Mouse (Mus musculus) CH12F3 (cell line): ENCODE results near the gene Cdk8.

Experiments used
- in situ Hi-C: fragments of 300-500 bp; cut with MboI; formaldehyde crosslinking; loops from 2 replicates; pipeline ENCODE4 v1.14.3; 2020; ENCODE audit warnings: low sequenced_read_pairs

Gene Cdk8

DNA sequence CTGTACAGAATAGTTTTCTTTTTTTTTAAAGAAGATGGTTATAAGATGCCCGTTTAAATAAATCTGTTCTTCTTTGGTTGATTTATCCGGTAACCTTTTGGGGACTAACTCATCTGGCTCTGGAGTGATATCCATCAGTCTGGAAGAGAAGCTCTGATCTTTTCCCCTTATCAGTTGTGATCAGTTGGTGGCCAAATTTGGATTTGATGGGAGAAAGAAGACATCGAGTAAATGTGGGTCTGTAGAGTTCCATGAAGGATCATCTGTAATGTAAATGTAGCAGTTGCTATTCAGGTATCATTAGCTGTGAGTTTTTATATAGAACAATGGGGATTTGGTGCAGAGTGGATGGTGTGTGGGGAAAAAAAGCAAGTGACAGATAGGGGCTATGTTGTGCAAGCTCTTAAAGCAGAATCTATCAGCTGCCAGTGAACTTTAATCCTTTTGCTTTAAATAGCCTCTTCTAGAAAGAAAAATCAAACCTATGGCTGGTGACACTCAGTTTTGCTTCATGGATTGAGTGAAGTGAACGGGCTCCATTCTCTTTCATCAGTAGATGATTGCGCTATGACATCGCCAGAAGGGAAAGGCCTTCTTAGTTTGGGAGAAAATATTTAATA is 1.1 kb downstream of the Cdk8 start:
- in situ Hi-C loops: no loop called here

DNA sequence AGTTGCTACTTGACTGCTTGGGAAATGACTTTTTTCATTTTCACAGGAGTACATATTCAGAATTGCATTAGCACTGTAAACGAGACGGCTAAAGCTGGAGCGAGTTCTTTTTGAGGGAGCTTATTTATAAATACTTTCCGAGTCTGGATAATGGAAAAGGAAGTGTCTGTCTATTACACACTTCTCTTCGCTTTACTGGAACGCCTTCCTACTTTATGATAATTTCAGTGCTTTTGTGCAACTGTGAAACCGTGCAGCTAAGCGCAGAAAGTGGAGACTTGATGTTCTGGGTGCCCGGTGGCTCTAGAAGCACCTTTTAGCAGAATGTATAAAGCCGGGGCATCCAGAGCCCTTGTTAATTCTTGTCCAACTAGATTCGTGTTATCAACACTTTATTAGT is 1.8 kb downstream of the Cdk8 start:
- in situ Hi-C loops: no loop called here

DNA sequence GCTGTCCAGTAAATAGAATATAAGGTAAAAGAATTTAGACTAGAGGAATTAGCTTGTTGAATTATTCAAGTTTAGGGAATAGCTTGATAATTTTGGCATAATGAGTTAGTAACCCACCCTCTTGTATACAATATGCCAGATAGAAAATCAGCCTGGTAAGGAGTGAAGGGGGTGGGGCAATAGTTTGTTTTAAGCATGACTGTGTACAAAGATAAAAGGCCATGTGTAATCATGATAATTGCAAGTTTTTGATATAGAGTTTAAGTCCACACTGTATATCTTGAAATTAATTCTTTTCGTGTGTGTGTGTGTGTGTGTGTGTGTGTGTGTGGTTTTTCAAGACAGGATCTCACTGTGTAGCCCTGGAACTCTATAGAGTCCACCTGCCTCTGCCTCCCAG is 3.3 kb downstream of the Cdk8 start:
- in situ Hi-C loops: no loop called here

DNA sequence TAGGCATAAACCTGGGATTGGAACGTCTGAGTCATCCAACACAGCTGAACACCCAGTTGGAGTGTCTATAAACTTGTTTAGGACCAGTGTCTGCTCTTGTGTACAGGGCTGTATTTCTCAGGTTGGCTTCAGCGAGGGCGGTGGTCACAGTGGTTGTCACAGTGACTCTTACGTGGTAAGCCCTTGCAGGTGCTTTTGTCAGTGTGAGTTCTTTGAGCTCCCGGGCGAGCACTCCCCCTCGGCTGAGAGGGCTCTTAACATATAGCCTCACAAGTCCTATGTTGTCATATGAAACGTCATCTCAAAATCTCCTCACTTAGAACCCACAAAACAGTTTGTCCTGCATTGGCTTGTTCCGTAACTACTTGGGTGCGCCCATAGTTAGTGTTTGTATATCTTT is 7.2 kb downstream of the Cdk8 start:
- in situ Hi-C loops: no loop called here

DNA sequence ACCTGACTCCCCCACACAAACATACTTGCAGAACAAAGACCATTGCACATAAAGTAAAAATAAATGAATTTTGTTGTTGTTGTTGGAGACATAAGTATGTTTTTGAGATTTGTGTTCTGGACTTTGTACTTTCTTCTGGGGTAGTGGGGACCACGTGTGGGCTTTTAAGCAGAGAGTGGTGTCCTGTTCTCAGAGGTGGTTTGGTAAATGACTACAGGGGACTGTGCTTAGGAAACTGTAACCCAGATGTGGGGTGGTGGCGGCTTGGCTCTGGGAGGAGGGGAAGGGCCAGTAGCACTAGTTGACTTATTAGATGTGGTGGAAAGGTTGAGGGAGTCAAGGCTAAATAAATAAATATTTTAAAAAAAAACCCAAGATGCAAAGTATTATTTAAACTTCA is 9.7 kb downstream of the Cdk8 start:
- in situ Hi-C loops: no loop called here

DNA sequence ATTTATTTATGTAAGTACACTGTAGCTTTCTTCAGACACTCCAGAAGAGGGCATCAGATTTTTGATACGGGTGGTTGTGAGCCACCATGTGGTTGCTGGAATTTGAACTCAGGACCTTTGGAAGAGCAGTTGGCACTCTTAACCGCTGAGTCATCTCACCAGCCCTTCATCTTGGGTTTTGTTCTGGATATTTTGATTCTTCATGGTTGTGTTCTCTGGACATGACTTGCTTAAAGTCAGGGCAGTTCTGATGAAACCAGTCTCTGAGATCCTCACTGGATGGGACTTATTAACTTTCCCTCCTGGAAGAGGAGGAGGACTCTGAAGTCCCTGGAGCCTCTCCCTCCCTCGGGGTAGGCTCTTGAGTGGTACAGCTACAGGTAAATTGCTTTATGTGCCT is 10.2 kb downstream of the Cdk8 start:
- in situ Hi-C loops: no loop called here

DNA sequence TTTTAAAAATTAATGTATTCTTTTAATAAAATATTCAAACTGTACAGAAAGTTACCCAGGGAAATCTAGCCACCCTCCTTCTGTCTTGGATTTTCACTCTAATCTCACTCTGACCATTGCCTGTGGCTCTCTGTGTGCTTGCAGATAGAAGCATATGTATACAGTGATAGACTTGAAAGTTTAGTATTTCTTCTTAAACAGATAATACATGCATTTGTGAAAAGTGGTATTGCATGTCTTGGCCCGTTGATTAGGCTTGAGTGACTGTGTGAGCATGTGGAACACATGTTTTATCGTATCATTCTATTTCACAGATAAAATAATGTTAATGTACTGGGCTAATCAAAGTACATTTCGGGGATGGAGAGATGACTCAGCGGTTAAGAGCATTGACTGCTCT is 14.2 kb downstream of the Cdk8 start:
- in situ Hi-C loops: no loop called here

DNA sequence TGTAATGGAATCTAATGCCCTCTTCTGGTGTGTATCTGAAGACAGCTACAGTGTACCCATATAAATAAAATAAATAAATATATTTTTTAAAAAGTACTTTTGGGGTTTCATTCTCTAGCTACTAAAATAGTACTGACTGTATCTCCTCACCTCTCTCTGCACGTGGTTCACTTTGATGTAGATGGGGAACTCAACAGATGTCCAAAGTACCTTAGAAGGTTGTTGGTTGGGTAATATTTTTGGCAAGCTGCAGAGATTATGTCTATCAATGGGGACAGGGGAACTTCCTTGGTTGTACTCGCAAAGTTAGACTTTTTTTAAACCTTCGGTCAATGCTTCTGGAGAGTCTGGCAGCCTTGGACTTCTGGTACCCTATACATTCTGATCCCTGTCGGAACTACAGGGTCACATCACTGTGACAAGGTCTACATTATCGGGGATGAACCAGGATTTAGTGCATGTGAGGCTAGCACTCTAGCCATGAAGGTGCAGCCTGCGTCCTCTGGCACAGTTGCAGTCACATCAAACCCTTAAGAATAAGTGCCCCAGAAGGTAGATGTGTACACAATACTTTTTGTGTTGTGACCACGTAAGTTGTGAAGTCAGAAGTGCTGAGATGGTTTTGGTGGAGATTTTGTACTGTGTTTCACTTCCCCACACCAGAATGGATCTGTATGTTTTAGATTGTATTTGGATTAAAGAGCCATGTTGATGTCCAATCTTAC is 14.8 kb downstream of the Cdk8 start:
- in situ Hi-C loops: no loop called here

DNA sequence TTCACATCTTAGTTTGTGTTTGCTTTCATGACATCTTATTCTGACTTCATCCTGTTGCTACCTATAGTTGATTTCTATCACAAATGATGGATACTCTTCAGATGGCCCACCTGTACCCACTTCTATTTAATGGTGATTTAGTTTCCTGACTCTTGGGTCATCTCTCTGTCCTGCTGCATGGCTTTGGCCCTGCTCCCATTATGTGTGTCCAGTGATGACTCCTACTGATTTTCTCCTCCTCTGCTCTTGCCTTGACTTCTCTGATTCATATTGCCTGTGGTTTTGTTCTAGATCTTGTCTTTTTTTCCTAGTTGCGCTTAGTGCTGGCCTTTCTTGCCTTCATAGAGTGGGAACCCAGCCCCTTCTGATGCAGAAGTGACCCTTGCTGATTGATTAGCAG is 15.4 kb downstream of the Cdk8 start:
- in situ Hi-C loops: no loop called here

DNA sequence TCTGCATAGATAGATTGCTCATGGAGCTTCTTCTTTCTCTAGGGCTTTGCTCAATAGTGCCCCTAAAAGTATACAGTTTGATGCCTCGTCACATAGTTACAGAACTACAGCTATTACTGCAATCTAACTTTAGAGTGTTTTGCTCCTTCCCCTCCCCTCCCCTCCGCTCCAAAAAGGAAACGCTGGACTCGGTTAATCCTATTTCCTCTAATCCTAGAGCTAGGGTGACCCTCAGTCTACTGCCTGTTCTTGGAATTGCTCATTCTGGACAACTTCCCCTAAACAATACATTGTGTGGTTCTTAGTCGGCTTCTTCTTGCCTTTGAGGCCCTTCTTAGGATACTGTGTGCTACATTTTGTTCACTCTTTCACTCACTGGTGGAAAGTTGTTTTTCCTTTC is 16.7 kb downstream of the Cdk8 start:
- in situ Hi-C loops: no loop called here

DNA sequence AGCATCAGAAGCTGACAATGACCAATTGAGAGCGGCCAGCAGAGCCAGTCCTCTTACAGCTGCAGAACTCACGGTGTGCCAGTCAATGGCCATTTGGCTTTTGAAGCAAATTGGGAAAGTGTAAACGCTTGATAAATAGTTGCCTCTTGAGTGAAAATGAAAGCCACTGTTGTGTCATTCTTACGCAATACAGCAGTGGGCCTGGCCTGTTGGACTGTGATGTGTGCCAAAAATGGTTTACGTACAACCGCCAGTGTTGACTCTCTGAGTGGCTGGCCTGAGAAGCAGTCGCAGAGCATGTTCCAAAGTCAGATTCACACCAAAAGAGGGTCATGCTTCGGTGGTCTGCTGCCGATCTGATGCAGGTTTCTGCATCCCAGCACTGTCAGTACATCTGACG is 17.7 kb downstream of the Cdk8 start:
- in situ Hi-C loops: no loop called here

DNA sequence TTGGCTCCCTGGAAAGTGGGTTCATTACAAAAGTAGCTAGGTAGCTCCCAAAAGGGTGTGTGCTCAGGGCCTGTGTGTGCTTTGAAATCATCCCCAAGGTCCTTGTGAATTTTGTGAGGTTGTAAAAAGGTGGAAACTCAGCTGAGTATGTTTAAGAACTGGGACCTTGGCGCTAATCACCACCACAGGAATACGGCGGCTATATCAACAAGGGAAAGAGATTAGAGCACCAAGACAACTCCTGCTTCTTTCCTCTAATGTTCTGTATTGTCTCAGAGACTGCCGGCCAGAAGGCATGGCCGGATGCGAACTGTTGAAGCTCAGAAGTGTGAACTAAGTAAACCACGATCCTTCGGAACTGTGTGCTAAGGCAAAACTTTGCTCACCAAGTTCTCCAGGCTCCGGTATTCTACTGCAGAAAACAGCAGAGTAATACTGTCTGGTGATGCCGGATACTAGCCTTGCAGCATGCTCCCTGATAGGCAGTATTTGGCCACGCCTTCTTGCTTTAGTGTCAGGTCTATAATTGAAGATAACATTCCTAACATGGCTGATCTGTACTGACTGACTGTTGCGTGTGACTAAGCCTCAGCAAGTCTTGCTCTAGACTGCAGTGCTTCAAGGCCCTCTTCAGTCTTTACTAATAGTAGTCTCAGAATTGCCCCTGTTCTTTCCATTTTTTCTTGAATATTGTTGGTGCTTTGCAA is 19.5 kb downstream of the Cdk8 start:
- in situ Hi-C loops: no loop called here

DNA sequence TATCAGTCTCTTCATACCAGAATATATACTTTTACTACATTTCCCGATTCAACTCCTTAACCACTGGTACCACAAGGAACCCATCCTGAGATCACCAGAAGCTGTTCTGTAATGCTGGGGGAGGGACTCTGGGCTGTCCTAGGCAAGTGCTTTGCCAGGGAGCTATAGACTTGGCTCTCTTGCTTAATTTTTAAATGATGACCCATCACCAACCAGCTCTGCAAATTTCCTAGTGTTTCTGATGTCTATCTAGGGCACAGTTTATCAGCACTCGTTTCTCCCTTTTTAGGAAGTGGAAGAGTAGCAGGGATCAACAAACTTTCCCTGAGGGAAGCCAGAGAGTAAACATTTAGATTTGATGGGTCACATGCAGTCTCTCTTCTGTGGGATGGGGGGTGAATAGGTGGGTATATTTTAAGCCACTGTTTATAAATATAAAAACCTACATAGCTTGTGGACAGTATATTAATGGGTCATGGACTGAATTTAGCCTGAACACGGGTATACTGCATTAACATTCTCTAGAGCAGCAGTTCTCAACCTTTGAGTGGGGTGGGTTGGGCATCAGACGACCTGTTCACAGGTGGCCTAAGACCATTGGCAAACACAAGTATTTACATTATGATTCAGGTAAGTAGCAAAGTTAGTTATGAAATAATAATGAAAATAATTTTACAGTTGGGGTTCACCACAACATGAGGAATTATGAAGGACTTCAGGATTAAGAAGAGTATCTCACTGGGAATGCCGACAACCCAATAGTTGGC is 20.8 kb downstream of the Cdk8 start:
- in situ Hi-C loops: no loop called here

DNA sequence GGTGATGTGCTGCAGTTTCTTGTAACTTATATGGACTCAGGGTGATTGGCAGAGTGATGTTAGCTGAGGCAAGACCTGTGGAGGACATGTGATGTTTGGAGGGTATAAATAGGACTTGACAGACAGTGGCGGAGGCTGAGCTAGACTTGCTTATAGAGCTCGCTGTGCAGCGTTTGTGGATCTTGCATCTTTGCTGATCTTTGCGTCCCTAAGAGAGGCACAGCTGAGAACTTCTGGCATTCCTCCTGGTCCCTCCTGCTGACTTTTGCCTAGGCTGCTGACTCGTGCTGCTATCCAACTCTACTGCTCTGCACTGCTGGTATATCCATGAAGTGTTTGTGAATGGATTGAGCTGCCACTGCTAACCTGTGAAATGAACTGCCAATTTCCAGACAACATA is 22.6 kb downstream of the Cdk8 start:
- in situ Hi-C loops: no loop called here

DNA sequence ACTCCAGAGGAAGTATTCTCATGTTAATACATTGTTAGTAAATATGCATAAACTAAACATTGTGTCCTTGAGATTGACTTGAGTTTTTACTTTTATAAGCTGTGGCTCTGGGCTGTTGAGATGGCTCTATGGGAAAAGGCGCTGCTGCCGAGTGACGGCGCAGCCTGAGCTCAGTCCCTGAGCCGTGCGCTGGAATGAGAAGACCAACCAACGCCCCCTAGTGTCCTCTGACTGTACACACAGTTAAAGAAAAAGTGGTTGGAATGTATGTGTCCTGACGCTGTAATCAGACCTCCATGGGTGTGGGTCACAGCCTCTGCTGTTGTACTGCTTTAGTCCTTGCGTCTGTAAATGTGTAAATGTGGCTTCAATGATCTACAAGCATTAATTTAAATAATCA is 29.0 kb downstream of the Cdk8 start:
- in situ Hi-C loops: no loop called here

DNA sequence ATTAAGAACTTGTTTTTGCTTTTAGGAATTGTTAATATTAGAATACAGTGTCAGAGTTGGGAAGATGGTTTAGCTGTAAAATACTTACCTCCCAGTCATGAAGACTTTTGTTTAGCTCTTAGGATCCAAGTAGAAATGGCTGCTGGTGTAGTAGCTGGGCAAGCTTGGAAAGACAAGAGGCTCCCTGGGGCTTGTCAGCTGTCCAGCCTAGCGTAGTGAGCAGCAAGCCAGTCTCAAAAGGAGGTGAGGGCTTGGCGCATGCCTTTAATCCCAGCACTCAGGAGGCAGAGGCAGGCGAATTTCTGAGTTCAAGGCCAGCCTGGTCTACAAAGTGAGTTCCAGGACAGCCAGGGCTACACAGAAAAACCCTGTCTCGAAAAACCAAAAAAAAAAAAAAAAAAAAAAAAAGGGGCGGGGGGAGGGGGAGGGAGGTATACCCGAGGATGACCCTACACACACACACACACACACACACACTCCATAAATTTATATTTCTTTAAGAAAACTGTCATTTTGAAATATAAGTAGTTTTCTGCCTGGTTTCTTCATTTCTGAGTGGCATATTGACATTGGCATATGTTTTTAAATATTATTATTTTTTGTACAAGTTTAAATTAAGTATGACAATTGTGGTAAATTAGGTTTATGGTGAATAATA is 35.0 kb downstream of the Cdk8 start:
- in situ Hi-C loops: no loop called here

DNA sequence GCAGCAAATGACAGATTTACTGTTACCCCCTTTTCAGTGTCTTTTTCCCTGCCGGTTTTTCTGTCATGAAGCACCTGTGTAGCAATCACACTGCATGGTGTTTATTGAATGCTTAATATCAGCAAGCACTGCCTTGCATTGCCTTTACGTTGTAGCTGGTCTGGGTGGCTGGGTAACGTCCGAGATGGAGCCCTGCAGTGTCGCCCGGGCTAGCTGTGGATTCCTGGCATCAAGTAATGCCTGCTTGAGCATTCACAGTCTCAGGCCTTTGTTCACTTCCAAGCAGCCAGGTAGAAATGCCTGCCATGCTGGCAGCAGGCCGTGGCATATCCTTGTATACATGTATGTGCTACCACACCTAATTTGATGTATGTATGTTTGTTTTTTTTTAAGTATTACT is 36.7 kb downstream of the Cdk8 start:
- in situ Hi-C loops: no loop called here

DNA sequence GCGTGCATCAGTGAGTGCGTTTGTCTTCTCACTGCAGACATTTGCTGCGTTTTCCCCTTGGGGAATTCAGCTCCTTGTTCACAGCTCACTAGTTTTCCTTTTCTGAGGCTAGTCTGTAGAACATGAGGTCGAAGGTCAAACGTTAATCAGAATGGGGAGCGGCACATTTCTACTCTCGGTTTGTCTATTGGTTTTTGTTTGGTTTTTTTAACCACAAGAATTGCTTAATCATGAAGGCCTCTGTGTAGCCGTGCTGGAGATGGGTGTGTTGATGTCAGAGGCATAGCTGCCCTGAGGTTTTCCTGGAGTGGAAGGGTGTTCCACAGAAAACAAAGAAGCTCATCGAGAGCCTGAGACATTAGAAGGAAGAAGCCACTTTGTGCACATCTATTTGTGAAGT is 39.6 kb downstream of the Cdk8 start:
- in situ Hi-C loops: no loop called here

DNA sequence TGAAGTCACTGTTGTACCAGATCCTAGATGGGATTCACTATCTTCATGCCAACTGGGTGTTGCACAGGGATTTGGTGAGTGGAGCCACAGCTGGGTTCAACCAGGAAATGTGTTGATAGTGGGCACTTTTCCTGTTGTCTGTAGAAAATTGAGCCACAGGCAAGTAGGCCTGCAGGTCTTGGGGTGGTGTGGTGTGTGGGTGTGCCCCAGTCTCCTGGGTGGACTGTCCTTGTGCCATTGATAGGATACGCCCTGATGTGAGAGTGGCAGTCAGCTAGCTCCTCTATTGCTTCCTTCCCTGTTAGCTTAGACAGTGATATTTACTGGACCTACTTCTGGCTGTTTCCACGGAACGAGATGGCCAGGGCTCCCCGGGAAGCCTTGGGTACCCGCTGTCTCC is 40.6 kb downstream of the Cdk8 start:
- in situ Hi-C loops: no loop called here

DNA sequence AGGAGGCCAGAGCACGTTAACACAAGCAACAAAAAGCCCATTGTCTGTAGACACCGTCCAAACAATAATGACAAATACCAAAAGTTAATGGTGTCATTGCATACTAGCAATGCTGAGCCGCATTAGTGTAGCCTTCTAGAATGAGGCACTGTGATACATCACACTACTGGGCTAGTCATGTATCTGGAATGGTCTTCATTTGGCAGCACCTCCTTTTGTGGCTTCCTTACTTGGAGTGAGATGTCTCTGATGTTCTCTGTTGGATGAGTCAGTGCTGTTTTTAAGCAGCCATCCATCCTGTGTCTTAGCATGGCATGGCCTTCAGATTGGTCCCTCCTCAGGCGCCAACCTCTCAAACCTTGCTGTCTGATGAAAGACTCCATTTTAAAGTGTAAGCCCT is 42.1 kb downstream of the Cdk8 start:
- in situ Hi-C loops: no loop called here

DNA sequence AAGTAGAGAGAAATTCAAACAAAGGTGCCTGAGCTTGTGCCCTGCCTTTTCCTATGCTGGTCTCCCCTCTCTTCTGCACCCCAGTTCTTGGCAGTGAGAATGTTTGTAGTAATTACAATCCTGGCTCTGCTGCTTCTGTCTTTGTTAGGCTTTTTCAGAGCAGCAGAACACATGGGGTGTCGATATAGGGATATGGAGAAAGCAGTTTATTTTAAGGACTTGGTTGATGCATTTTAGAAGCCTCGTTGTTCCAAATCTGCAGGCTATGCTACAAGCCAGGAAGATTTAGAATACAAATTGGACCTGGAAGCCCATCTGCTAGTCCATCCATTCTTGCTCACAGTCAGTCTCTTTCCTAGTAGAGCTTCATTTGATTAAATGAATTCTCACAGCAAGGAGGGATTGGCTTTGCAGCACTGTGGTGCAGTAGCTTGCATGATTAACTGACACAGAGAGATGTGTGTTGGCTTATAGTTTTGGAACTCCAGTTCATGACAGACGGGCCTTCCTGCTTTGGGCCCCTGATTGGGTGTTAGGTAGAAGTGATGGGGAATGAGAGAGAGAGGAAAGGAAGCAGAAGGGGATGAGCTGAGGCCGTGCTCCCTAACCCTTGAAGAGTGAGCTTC is 43.5 kb downstream of the Cdk8 start:
- in situ Hi-C loops: no loop called here
